Mouse (Mus musculus) T-helper 2 cell (primary cell): ENCODE data around the gene Csmd2.
"Not testable (repeated sequence)": the region's sequence is repeated elsewhere in the genome, so short reads cannot be mapped to it uniquely, and the experiment has no call there.

Source experiments
- in situ Hi-C: fragments of 300-600 bp; cut with MboI, MseI; formaldehyde crosslinking; loops from one replicate; pipeline ENCODE4 v1.15.1; 2025; ENCODE audit warnings: high pct_unique_total_duplicates

The Csmd2 gene

GRCm38 (mm10) chr4:128489521-128490100 is 502.0 kb downstream of the Csmd2 start:
- in situ Hi-C loops = no loop called here

GRCm38 (mm10) chr4:128492055-128492454 is 504.4 kb downstream of the Csmd2 start:
- in situ Hi-C loops = no loop called here

- in situ Hi-C loops = no loop called here
These were observed 512.3 kb downstream of the Csmd2 start for GRCm38 (mm10) chr4:128499980-128500379.

- in situ Hi-C loops = no loop called here
These were observed 519.2 kb downstream of the Csmd2 start for GRCm38 (mm10) chr4:128506878-128507277.

- in situ Hi-C loops = no loop called here
These were observed 522.2 kb downstream of the Csmd2 start for GRCm38 (mm10) chr4:128509885-128510284.

- in situ Hi-C loops = no loop called here
These were observed 526.8 kb downstream of the Csmd2 start for GRCm38 (mm10) chr4:128514496-128514895.

GRCm38 (mm10) chr4:128521276-128521675 is 533.6 kb downstream of the Csmd2 start:
- in situ Hi-C loops = no loop called here

GRCm38 (mm10) chr4:128543378-128543777 is 555.7 kb downstream of the Csmd2 start:
- in situ Hi-C loops = no loop called here

GRCm38 (mm10) chr4:128543956-128544486 is 556.4 kb downstream of the Csmd2 start:
- in situ Hi-C loops = not testable (repeated sequence)

- in situ Hi-C loops = no loop called here
These were observed 563.1 kb downstream of the Csmd2 start for GRCm38 (mm10) chr4:128550756-128551155.

- in situ Hi-C loops = no loop called here
These were observed 566.5 kb downstream of the Csmd2 start for GRCm38 (mm10) chr4:128554198-128554597.

GRCm38 (mm10) chr4:128560327-128560726 is 572.7 kb downstream of the Csmd2 start:
- in situ Hi-C loops = no loop called here

GRCm38 (mm10) chr4:128575811-128576210 is 588.2 kb downstream of the Csmd2 start:
- in situ Hi-C loops = no loop called here

- in situ Hi-C loops = no loop called here
These were observed 591.5 kb downstream of the Csmd2 start for GRCm38 (mm10) chr4:128579182-128579581.

- in situ Hi-C loops = no loop called here
These were observed 605.6 kb downstream of the Csmd2 start for GRCm38 (mm10) chr4:128593286-128593685.

GRCm38 (mm10) chr4:128594062-128594461 is 606.4 kb downstream of the Csmd2 start:
- in situ Hi-C loops = no loop called here

- in situ Hi-C loops = no loop called here
These were observed 610.3 kb downstream of the Csmd2 start for GRCm38 (mm10) chr4:128597801-128598560.

GRCm38 (mm10) chr4:128606586-128606985 is 618.9 kb downstream of the Csmd2 start:
- in situ Hi-C loops = no loop called here

- in situ Hi-C loops = no loop called here
These were observed 620.0 kb downstream of the Csmd2 start for GRCm38 (mm10) chr4:128607661-128608060.

- in situ Hi-C loops = no loop called here
These were observed 621.7 kb downstream of the Csmd2 start for GRCm38 (mm10) chr4:128609276-128609924.

GRCm38 (mm10) chr4:128609925-128610402 is 622.3 kb downstream of the Csmd2 start, which contains the start of gene Zscan20:
Zscan20 (minus strand) TSS chr4:128610098.
- in situ Hi-C loops = no loop called here

- in situ Hi-C loops = no loop called here
These were observed 623.0 kb downstream of the Csmd2 start for GRCm38 (mm10) chr4:128610706-128611105.
